Mouse (Mus musculus) splenic B cell, adult 2 months (primary cell): ENCODE data around the gene Zfhx3.

Experiments
- DNase-seq: peaks from one replicate; pipeline ENCODE4 v3.0.0-alpha.2; 2011; ENCODE audit warnings: low read depth, low spot score
- H3K27me3 ChIP-seq: 2 replicates; pipeline ENCODE4 v1.6.1; 2012; ENCODE audit warnings: mild to moderate bottlenecking, low read length, moderate library complexity, mixed read lengths; ENCODE audit not compliant: control insufficient read depth, poor library complexity, insufficient read depth, severe bottlenecking
- H3K36me3 ChIP-seq: 2 replicates; pipeline ENCODE4 v1.6.1; 2012; ENCODE audit warnings: mild to moderate bottlenecking, low read length, moderate library complexity, mixed read lengths; ENCODE audit not compliant: control insufficient read depth, poor library complexity, insufficient read depth, severe bottlenecking

Gene Zfhx3

GRCm38 (mm10) chr8:108689694-108690093 lies 747.2 kb downstream of the Zfhx3 start:
- Histone ChIP-seq H3K27me3 (no peaks in the 10 kb centered on the region), H3K36me3 (no peaks in the 10 kb centered on the region)
- no peak for DNase-seq

- H3K36me3 ChIP-seq: no peaks in the 10 kb centered on the region
- DNase-seq: no peak
- no peaks in the 10 kb centered on the region for H3K27me3 ChIP-seq
These were observed 748.4 kb downstream of the Zfhx3 start for GRCm38 (mm10) chr8:108690576-108691455.

- H3K36me3 ChIP-seq: no peaks in the 10 kb centered on the region
- peak; percentile 74 for DNase-seq
- peaks cover under 1% of the 10 kb centered on the region; the same call in 1 of the 2 replicates for H3K27me3 ChIP-seq
These were observed 749.2 kb downstream of the Zfhx3 start for GRCm38 (mm10) chr8:108691456-108692238.

- Histone ChIP-seq H3K36me3 (no peaks in the 10 kb centered on the region), H3K27me3 (peaks cover 2% of the 10 kb centered on the region; the same call in 1 of the 2 replicates)
- peak; percentile 52 for DNase-seq
These were observed 749.8 kb downstream of the Zfhx3 start for GRCm38 (mm10) chr8:108692239-108692627.

GRCm38 (mm10) chr8:108692669-108693665 lies 750.5 kb downstream of the Zfhx3 start:
- Histone ChIP-seq H3K36me3 (no peaks in the 10 kb centered on the region), H3K27me3 (peaks cover 2% of the 10 kb centered on the region; the same call in 1 of the 2 replicates)
- DNase-seq: no peak

GRCm38 (mm10) chr8:108693841-108694240 lies 751.4 kb downstream of the Zfhx3 start:
- DNase-seq: no peak
- peaks cover 5% of the 10 kb centered on the region for H3K27me3 ChIP-seq
- no peaks in the 10 kb centered on the region for H3K36me3 ChIP-seq

- Histone ChIP-seq H3K36me3 (no peaks in the 10 kb centered on the region), H3K27me3 (peaks cover 5% of the 10 kb centered on the region)
- no peak for DNase-seq
These were observed 752.1 kb downstream of the Zfhx3 start for GRCm38 (mm10) chr8:108694516-108694915.

GRCm38 (mm10) chr8:108695242-108695880 lies 752.9 kb downstream of the Zfhx3 start:
- Histone ChIP-seq H3K27me3 (peaks cover 5% of the 10 kb centered on the region), H3K36me3 (no peaks in the 10 kb centered on the region)
- no peak for DNase-seq

GRCm38 (mm10) chr8:108695938-108696630 lies 753.6 kb downstream of the Zfhx3 start:
- DNase-seq: no peak
- Histone ChIP-seq H3K36me3 (no peaks in the 10 kb centered on the region), H3K27me3 (peaks cover 5% of the 10 kb centered on the region)

- no peaks in the 10 kb centered on the region for H3K36me3 ChIP-seq
- no peak for DNase-seq
- peaks cover 5% of the 10 kb centered on the region for H3K27me3 ChIP-seq
These were observed 754.4 kb downstream of the Zfhx3 start for GRCm38 (mm10) chr8:108696631-108697410.

GRCm38 (mm10) chr8:108697589-108697988 lies 755.1 kb downstream of the Zfhx3 start:
- Histone ChIP-seq H3K36me3 (no peaks in the 10 kb centered on the region), H3K27me3 (peaks cover 9% of the 10 kb centered on the region)
- no peak for DNase-seq

GRCm38 (mm10) chr8:108698101-108698660 lies 755.7 kb downstream of the Zfhx3 start:
- Histone ChIP-seq H3K27me3 (peaks cover 9% of the 10 kb centered on the region), H3K36me3 (no peaks in the 10 kb centered on the region)
- DNase-seq: no peak
